Mouse (Mus musculus) thymus, adult 2 months (tissue): ENCODE measurements at regions not wholly inside any gene's neighbourhood (a gene's known extent, or its start where the extent isn't known, plus 50 kb on each side); places are given as distances from the start of the nearest gene placed in this dataset.

Experiments
- CTCF ChIP-seq: fragments of 200-500 bp; IDR thresholded peaks from 2 replicates; pipeline ENCODE4 v1.5.1; 2012; ENCODE audit warnings: mild to moderate bottlenecking, control low read depth, low read length, moderate library complexity, borderline replicate concordance; ENCODE audit not compliant: control insufficient read depth, poor library complexity, insufficient read depth; ENCODE audit errors: extremely low read depth
- POLR2A ChIP-seq: fragments of 200-500 bp; IDR thresholded peaks from 2 replicates; pipeline ENCODE4 v1.6.1; 2012; ENCODE audit warnings: mild to moderate bottlenecking, low read length, control low read depth, moderate library complexity; ENCODE audit not compliant: control insufficient read depth, poor library complexity, insufficient read depth; ENCODE audit errors: extremely low read depth

DNA sequence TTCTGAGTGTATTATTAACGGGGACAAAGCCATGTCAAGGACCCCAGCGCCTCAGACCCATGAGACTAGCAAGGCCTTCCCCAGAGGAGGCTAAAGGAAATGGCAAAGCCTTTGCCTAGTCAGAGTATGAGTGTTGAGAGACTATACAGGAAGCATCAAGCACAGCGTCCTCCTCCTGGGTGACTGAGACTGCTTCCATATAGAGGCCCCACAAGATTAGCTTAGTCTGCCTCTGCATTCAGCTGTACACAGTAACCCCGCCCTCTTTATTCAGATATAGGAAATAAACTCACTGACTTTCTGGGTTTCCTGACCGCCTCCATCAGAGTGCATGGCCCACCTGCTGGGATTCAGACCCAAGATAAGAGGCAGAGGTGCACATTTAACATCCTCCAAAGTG, 192.8 kb upstream of the Hes1 start:
- TF ChIP-seq POLR2A (no peak), CTCF (no peak)
